Mouse (Mus musculus) midbrain, embryonic 14.5 days (tissue): ENCODE measurements around the gene Gm10842. TPM values are rescaled to one million over a fixed set of nuclear protein-coding genes. Genes with fewer than 3 reads are reported as not detected.

Source experiments
- ATAC-seq: fragments of 200-750 bp; cut with Nextera tagmentation; 2 replicates; pipeline ENCODE4 v1.8.0; 2017; ENCODE audit warnings: moderate number of reproducible peaks, moderate library complexity; ENCODE audit not compliant: low FRiP score, low TSS enrichment
- DNase-seq: peaks from one replicate; pipeline ENCODE4 v3.0.0-alpha.2; 2015
- H3K27ac ChIP-seq: fragments of 300-500 bp; sonication (generic); replicated peaks from 2 replicates; pipeline ENCODE4 v1.5.1; 2014; ENCODE audit warnings: mild to moderate bottlenecking, low read depth, low read length, moderate library complexity
- H3K27me3 ChIP-seq: fragments of 300-500 bp; sonication (generic); 2 replicates; pipeline ENCODE4 v1.6.1; 2014; ENCODE audit warnings: low read length, control low read depth, mixed read lengths; ENCODE audit not compliant: control insufficient read depth, insufficient read depth
- H3K36me3 ChIP-seq: fragments of 300-500 bp; sonication (generic); 2 replicates; pipeline ENCODE4 v1.6.1; 2014; ENCODE audit warnings: low read length, control low read depth; ENCODE audit not compliant: control insufficient read depth, insufficient read depth
- H3K4me1 ChIP-seq: fragments of 300-500 bp; sonication (generic); 2 replicates; pipeline ENCODE4 v1.6.1; 2014; ENCODE audit warnings: mild to moderate bottlenecking, antibody characterized with exemption, low read length, control low read depth; ENCODE audit not compliant: control insufficient read depth, insufficient read depth
- H3K4me2 ChIP-seq: fragments of 300-500 bp; sonication (generic); 2 replicates; pipeline ENCODE4 v1.6.1; 2014; ENCODE audit warnings: mild to moderate bottlenecking, low read length, moderate library complexity
- H3K4me3 ChIP-seq: fragments of 300-500 bp; sonication (generic); replicated peaks from 2 replicates; pipeline ENCODE4 v1.5.1; 2014; ENCODE audit warnings: low read depth, low read length
- H3K9ac ChIP-seq: fragments of 300-500 bp; sonication (generic); replicated peaks from 2 replicates; pipeline ENCODE4 v1.6.1; 2014; ENCODE audit warnings: mild to moderate bottlenecking, low read length, moderate library complexity
- H3K9me3 ChIP-seq: fragments of 300-500 bp; sonication (generic); 2 replicates; pipeline ENCODE4 v1.6.1; 2016; ENCODE audit warnings: low read length, control low read depth, mixed read lengths; ENCODE audit not compliant: control insufficient read depth
- WGBS: fragments of 180-500 bp; shearing (Covaris S2); extraction: QIAGEN DNeasy Blood & Tissue Kit; methylation state at CpG from one replicate; pipeline ENCODE4 v1.1.7; 2014; 5-methylcytosine and 5-hydroxymethylcytosine counted together
- polyA plus RNA-seq: library from polyadenylated mRNA; unstranded; fragments of >200 nt; fragmentation: Nextera tagmentation; extraction: Ambion mirVana; gene quantifications from 2 replicates; pipeline ENCODE4 v1.2.1, GENCODE M21; 2014

Gm10842 gene
- polyA plus RNA-seq, 1 experiment from 2014 or later = not detected

DNA sequence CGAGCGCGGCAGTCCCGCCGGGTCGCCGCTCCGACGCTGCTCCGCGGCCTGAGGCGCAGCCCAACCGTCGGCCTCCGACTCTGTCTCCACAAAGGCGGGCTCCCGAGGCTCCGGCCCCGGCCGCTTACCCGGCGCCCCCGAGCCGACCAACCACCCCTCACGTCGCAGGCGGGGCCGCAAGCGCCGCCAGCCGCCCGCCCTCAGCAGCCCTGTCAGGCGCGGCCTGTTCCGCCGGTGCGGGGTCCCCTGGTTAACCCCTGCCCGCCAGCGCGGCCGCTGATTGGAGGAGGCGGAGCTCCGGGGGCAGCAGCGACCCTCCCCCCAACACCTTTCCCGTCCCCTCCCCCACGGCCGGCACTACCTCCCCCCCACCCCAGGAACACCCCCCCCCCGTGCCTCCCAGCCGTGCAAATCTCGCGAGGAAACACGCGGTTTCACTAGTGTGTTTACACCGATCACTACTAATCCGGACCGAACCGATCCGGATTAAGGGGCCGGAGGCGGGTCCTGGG is 34.5 kb downstream of the Gm10842 start:
- ATAC-seq (peak; percentile 96), DNase-seq (peak; percentile 97)
- no peaks in the 10 kb centered on the region for H3K27me3 ChIP-seq
- H3K36me3 ChIP-seq = peaks cover 19% of the 10 kb centered on the region
- H3K4me2 ChIP-seq = peak overlapping the region; percentile 88
- H3K9me3 ChIP-seq = no peaks in the 10 kb centered on the region
- WGBS = under 1% methylated on average over 60 of the region's 60 CpGs
- peak overlapping the region; percentile 93 for H3K27ac ChIP-seq
- H3K9ac ChIP-seq = peak overlapping the region; percentile 97
- peaks cover 18% of the 10 kb centered on the region for H3K4me1 ChIP-seq
- H3K4me3 ChIP-seq = peak overlapping the region; percentile 91

DNA sequence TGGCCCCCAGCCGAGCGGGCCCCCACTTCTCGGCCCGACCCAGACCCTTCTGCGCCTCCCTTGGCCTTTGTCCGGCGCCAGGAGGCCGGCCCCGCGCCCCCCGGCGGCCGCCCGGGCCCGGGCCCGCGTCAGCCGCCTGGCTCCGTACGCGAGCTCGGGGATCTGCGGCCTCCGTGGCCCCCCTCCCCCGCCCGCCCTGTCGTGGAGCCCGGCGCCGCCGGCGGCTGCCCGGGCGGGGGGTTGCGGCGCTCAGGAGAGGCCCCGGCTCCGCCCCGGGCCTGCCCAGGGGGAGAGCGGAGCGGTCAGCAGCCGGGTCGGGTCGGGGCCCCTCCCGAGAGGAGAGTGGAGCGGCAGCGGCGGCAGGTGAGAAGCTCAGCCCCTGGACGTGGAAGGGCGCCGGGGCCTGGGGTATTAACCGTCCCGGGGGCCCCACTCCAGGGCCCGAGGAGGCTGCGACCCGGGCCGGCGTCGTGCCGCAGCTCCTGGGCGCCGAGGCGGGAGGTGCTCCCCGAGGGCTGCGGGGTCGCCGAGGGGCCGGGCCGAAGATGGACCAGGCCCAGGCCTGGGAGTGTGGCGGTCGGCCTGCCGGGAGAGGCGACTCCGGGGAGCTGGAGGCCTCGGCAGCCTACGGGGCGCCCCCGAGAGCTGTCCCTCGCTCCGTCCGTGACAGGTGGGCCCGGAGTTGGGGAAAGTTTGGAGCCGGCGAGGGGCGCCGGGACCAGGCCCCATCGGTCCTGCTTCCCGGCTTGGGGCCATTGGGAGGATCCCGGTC is 35.2 kb downstream of the Gm10842 start:
- Histone ChIP-seq H3K4me3 (peak overlapping the region; percentile 91), H3K27me3 (no peaks in the 10 kb centered on the region), H3K36me3 (peaks cover 21% of the 10 kb centered on the region), H3K4me2 (peak overlapping the region; percentile 73), H3K4me1 (peaks cover 18% of the 10 kb centered on the region), H3K9ac (peak overlapping the region; percentile 97), H3K9me3 (no peaks in the 10 kb centered on the region), H3K27ac (peak overlapping the region; percentile 93)
- 6% methylated on average over 84 of the region's 89 CpGs for WGBS
- DNase-seq (peak; percentile 65), ATAC-seq (peak; percentile 66)

DNA sequence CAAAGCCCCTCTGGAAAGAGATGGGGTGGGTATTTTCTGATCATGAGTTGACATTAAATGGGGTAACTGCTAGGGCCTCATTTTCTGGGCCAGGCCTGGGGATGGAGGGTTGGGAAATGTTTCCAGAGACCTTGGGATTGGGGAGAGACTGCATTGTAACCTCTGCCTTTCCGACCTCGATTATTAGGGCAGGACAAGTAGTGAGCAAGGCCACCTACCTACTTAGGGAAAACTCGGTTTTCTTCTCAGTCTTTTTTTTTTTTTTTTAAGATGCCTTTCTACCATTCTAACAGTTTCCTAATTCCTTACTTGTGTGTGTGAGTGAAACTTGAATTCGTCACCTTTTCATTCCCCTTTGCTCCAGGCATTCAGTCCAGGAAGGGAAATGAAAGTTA is 35.8 kb downstream of the Gm10842 start:
- peak overlapping the region; percentile 73 for H3K4me2 ChIP-seq
- no peak for DNase-seq
- no peak for ATAC-seq

DNA sequence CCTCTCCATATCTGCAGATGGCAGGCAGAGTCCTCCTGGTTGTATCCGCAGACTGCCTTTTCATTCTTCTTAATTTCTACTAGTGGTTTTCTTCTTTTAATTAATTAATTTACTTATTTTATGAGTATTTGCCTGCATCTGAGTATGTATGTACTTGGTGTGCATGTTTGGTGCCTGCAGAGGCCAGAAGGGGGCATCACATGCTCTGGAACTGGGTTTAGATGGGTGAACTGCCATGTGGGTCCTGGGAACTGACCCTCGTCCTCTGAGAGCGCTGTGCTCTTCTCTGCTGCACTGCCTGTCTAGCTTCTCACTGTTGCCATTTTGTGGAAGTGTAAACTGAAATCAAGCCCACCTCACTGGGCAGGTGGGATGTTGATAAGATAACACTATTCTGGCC is 38.0 kb downstream of the Gm10842 start:
- H3K9me3 ChIP-seq = no peaks in the 10 kb centered on the region
- peaks cover 23% of the 10 kb centered on the region for H3K36me3 ChIP-seq
- WGBS = 91% methylated on average over 3 of the region's 3 CpGs
- no peak for ATAC-seq
- no peak overlapping the region for H3K27ac ChIP-seq
- H3K27me3 ChIP-seq = no peaks in the 10 kb centered on the region
- H3K4me2 ChIP-seq = no peak overlapping the region
- no peak for DNase-seq
- H3K9ac ChIP-seq = no peak overlapping the region
- no peak overlapping the region for H3K4me3 ChIP-seq
- peaks cover 12% of the 10 kb centered on the region for H3K4me1 ChIP-seq

More for the DNA sequence above, 35.8 kb downstream of the Gm10842 start:
- Histone ChIP-seq H3K4me1 (peaks cover 18% of the 10 kb centered on the region), H3K9me3 (no peaks in the 10 kb centered on the region), H3K27ac (peak overlapping the region; percentile 93), H3K36me3 (peaks cover 23% of the 10 kb centered on the region), H3K27me3 (no peaks in the 10 kb centered on the region), H3K4me3 (peak overlapping the region; percentile 91), H3K9ac (peak overlapping the region; percentile 97)
- WGBS = 7% methylated on average over 4 of the region's 4 CpGs

DNA sequence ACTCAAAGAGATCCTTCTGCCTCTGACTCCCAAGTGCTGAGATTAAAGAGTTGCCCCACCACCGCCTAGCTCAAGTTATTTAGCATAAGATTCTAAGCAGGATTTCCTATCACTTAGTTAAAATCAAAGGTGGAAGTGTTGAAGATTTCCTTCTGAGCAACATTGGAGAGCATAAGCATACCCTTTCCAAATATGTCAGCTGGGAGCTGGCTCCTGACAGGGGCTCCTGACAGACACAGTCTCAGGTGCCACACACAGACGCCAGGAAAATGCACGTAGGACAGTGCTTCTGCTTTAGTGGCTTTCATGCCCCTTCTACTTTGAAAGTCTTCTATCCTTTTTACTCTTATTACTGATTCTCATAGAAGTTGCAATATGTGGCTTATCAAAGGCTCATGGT is 45.5 kb downstream of the Gm10842 start:
- Histone ChIP-seq H3K4me3 (no peak overlapping the region), H3K27ac (no peak overlapping the region), H3K27me3 (no peaks in the 10 kb centered on the region), H3K36me3 (no peaks in the 10 kb centered on the region), H3K9ac (no peak overlapping the region), H3K4me1 (no peaks in the 10 kb centered on the region), H3K4me2 (no peak overlapping the region), H3K9me3 (no peaks in the 10 kb centered on the region)
- 90% methylated on average over 3 of the region's 3 CpGs for WGBS
- DNase-seq (no peak), ATAC-seq (no peak)

Other genes with a start within 250 kb of the Gm10842 start
- not detected in 2 replicates for gene Efcab3, start 83.3 kb upstream of the Gm10842 start, polyA plus RNA-seq
- gene Mettl2, start 20.5 kb upstream of the Gm10842 start, polyA plus RNA-seq = 29.2 and 30.9 TPM in 2 replicates
- 27.0 and 29.3 TPM in 2 replicates for gene Tlk2, start 31.9 kb downstream of the Gm10842 start, polyA plus RNA-seq
- 1.9 and 3.8 TPM in 2 replicates for gene Mrc2, start 145.8 kb downstream of the Gm10842 start, polyA plus RNA-seq